Mouse (Mus musculus): Measurements from ENCODE around the gene Gm6657.

DNA sequence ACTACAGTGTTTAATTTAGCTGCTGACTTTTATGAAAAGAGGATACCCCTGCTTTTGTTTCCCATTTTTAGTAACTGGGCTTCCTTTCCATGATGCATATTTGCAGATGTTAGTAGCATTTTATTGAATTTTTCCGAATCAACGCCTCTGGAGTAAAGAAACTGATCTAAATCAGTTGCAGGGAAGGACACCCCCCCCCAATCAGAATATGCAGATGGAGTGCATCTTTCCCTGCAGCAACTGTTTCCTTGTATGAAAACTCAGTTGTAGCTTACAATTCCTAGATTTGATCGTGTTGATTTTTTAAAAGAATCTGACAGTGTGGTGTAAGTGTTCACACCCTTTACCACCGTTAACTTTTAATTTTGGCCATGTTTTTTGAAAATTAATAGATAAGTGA, 34.1 kb downstream of the Gm6657 start:
- TF ChIP-seq CTCF (IDR thresholded peaks at IDR 0.05; ENCODE audit: low read depth) (no peak), EP300 (IDR thresholded peaks at IDR 0.05; ENCODE audit: low read depth) (no peak)
